Mouse (Mus musculus) layer of hippocampus, adult 11-12 months (tissue): ENCODE measurements around the gene Rdm1.

Experiments
- DNase-seq: peaks from one replicate; pipeline ENCODE4 v3.0.0; 2022; ENCODE audit warnings: low spot score

Gene Rdm1

DNA sequence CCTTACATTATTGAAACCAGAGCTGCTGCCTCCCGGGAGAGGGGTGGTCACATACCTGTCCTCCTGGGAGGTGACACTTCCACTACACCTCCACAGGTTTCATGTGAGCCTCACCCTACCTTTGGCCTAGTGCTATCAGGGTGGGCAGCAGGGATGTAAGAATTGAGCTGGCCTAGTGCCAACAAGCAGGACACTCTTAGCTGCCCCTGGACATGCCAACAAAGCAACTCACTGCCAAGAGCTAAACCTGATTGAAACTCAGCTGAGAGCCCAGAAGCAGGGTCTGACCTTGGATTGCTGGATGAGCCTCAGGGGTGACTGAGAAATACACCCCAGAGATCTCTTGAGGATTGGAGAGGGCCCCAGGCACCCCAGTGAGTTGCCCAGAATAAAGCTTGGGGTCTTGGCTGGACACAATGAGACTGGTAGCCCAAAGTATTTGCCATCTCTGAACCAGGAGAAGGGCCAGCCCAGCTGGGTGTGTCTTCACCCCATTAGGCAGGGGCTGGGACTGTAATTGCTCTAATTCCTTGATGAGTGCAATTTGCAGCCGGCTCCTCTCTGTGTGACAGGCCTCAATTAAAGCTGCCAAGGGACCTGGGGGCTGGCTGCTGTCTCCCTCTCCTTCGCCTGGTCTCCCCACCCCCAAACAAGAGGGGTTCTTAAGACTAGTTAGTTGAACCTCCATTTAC is 53.8 kb downstream of the Rdm1 start:
- DNase-seq: no peak

- DNase-seq: no peak
Observed at GRCm38 (mm10) chr11:101681968-101682367, 55.0 kb downstream of the Rdm1 start.

DNA sequence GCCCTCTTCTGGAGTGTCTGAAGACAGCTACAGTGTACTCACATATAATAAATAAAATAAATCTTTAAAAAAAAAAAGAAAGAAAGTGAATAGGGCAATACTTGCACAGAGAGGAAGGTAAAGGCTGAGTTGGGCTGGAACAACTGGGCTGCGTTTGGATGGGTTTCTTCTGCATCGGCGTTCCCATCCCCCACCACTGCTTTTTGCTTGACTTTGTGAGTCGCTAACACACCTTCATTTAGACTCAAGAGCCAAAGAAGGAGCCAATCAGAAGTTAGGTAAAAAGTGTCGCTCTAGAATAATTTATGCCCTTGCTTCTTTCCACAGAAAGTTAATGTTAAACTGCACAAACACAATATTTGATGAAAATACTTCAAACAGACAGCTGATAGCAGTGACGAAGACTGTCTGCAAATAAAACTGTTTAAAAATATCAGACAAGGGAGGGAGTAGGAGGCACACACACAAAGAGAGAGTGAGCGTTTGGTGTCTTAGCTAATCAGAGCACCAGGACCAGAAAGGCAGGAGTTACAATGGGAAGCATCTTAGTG is 55.5 kb downstream of the Rdm1 start:
- no peak for DNase-seq
